Mouse (Mus musculus) left cerebral cortex, postnatal 14 days (tissue): ENCODE data around the gene Nacc1. TPM values are rescaled to one million over a fixed set of nuclear protein-coding genes. Genes with fewer than 3 reads are reported as not detected.

ENCODE experiments used
- DNase-seq, 2 experiments: peaks; one replicate each; pipeline ENCODE4 v3.0.0; 2021 to 2022; ENCODE audit warnings: low spot score in 2 of 2, mixed read lengths in 1 of 2
- intact Hi-C: fragments of 180-260 bp; cut with DNase I; formaldehyde crosslinking; loops from one replicate; pipeline ENCODE4 v1.15.1; 2025
- total RNA-seq, 2 experiments: library from RNA; stranded (reverse); gene quantifications; 2 replicates each; pipeline ENCODE4 v1.2.3; 2021

Gene Nacc1
- total RNA-seq, 2 experiments from 2014 or later = 90.2 to 91.9 TPM

GRCm38 (mm10) chr8:84655336-84656190 lies 32.1 kb downstream of the Nacc1 start:
- DNase-seq = no peak
- intact Hi-C loops = no loop called here

DNA sequence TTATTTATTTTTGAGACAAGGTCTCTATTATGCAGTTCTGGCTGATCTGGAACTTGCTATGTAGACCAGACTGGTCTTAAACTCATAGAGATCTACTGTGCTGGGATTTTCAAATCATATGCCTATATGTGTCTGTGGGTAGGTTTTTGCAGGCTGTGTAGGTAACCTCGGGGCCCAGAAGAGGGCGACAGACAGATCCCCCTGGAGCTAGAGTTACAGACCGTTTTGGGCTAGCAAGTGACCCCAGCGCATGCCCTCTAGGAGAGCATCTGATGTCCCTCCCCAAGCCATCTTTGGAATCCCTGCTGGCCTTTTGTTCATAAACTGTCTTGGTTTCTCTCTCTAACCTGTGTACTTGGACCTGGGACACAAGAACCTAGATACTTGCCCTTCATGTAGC lies 33.1 kb downstream of the Nacc1 start:
- intact Hi-C loops = no loop called here
- DNase-seq = no peak

GRCm38 (mm10) chr8:84653092-84653631 lies 34.5 kb downstream of the Nacc1 start:
- no peak for DNase-seq
- intact Hi-C loops = no loop called here

GRCm38 (mm10) chr8:84650213-84650612 lies 37.4 kb downstream of the Nacc1 start:
- intact Hi-C loops = no loop called here
- no peak for DNase-seq

- no peak for DNase-seq
- intact Hi-C loops = no loop called here
Measured at GRCm38 (mm10) chr8:84647461-84647901, 40.2 kb downstream of the Nacc1 start.

DNA sequence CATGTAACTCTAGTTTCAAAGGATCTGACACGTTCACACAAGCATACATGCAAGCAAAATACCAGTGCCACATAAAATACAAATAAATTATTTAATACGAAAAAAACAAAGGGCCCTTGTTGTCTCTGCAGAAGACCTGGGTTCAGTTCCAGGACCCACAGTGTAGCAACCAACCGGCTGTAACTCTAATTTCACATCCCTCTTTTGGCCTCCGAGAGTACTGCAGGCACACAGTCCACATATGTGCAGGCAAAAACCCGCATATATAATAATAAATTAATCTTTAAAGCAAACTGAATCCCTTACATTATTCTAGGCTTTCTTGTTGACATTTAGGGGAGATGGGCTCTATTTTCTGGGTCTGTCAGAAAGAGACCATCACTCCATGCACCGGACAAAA lies 40.9 kb downstream of the Nacc1 start:
- intact Hi-C loops = no loop called here
- no peak for DNase-seq

DNA sequence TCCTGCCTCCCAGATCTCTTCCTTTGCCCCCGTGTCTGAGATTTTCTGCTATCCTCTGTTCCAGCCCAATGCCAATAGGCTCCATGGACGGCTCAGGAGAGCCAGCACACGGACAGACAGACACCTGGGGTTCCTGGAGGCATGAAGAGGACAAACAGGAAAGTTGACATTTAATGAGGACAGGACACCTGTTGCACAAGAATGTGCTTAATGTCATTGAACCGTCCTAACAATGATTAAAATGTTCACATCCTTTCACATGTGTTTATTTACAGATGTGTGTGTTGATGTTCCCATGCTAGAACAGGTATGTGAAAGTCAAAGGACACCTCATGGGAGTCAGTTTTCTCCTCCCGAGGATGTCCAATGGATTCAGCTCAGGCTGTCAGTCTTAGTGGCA lies 44.6 kb downstream of the Nacc1 start:
- no peak for DNase-seq
- intact Hi-C loops = no loop called here

GRCm38 (mm10) chr8:84641578-84642361 lies 45.9 kb downstream of the Nacc1 start:
- no peak for DNase-seq
- intact Hi-C loops = no loop called here

GRCm38 (mm10) chr8:84640617-84641294 lies 46.9 kb downstream of the Nacc1 start:
- intact Hi-C loops = no loop called here
- DNase-seq = no peak

DNA sequence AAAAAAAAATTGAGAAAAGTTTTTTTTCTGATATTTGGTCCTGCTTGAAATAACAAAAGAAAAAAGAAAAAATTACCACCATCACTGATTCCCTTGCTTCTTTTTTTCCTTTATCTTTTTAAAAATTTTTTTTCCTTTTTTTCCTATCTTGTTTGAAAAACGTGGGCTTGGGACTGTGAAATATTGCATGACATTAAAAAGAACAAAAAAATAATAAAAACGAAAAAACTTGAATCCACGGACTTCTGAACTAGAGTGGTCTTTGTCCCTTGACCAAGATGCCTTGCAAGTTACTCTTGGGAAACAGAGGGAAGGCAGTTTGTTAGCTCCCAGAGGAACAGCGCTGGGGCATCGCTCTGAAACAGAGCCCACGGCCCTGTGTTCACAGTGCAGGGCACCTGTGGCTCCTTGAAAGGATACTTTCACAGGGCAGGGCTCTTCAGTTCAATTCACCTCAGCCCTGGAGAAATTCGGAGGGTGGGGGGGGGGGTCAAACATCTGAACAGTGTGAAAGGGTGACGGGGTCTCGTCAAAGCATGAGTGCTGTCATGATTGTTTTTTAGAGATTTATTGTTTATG lies 47.6 kb downstream of the Nacc1 start:
- intact Hi-C loops = no loop called here
- no peak for DNase-seq

DNA sequence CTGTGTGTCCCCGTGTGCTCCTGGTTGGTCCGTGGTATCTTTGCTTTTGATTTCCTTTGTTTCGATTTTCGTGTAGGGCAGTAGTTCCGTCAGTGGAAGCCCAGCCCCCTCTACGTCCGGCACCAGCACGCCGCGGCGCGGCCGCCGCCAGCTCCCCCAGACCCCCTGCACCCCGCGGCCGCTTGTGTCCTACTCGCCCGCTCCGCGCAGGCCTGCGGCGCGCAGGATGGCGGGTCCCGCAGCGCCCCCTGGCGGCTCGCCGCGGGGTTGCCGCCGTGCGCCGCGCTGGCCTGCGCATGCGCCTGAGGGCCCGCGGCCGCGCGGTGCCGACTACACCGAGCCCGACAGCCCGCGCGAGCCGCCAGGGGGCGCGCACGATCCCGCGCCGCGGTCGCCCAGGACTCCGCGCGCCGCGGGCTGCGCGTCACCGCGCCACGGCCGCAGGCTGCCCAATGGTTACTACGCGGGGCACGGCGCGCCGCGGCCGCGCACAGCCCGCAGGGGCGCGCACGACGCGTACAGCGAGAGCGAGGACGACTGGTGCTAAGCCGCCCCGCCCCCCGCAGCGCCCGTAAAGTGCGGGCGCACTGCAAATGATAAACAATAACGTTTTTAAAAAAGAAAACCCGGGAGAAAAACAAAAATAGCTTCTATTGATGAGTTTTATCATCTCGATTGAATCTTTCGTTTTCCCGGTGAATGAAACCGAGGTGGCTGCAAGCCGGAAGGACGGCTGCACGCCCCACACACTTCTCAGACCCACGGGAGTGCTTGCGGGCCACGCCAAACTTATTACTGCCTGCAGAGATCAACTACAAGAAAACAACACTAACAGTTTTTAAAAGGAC lies 48.3 kb downstream of the Nacc1 start:
- intact Hi-C loops = loop anchor here (5.0 kb wide), 1 partner anchor 178 kb away; no protein-coding TSS in a partner anchor
- DNase-seq = peak; percentile 96

- intact Hi-C loops = loop anchor here (5.0 kb wide), 1 partner anchor 179 kb away; no protein-coding TSS in a partner anchor
- no peak for DNase-seq
Measured at GRCm38 (mm10) chr8:84638555-84639161, 49.0 kb downstream of the Nacc1 start.

- intact Hi-C loops = loop anchor here (5.0 kb wide), 1 partner anchor 179 kb away; no protein-coding TSS in a partner anchor
- no peak for DNase-seq
Measured at GRCm38 (mm10) chr8:84637946-84638554, 49.6 kb downstream of the Nacc1 start.

- DNase-seq = no peak
- intact Hi-C loops = loop anchor here (5.0 kb wide), 1 partner anchor 181 kb away; no protein-coding TSS in a partner anchor
Measured at GRCm38 (mm10) chr8:84636051-84636691, 51.5 kb downstream of the Nacc1 start.

DNA sequence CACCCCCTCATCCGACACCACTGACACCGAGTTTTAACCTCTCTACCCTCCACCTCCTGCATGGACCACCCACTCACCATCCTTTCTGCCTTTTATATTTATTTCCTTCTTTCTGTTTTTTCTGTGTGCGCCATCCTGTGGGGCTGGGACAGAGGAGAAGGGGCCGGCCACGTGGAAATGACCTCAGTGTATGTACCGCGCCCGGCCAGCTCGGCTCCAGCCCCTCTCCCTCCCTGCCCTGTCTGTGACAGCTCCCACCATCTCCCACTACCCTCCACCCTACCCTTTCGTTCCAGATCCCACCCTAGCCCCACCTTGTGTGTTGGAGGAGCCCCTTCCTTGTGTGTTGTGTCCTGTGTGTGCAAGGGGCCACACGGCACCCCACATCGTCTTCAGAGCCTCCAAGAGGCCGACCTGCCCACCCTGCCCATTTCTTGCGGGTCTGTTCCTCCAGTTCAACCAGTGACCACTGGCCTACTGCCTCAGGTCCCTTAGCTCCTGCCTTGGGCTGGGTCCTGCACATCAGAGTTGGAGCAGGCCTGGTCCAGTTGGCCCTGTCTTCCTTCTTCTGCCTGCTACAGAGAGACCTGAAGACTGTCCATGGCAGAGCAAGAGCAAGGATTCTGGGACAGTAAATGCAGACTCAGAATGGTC lies 52.1 kb downstream of the Nacc1 start:
- intact Hi-C loops = loop anchor here (5.0 kb wide), 1 partner anchor 182 kb away; no protein-coding TSS in a partner anchor
- DNase-seq = no peak

GRCm38 (mm10) chr8:84634849-84635304 lies 52.8 kb downstream of the Nacc1 start:
- DNase-seq = no peak
- intact Hi-C loops = loop anchor here (5.0 kb wide), 1 partner anchor 182 kb away; no protein-coding TSS in a partner anchor
